Mouse (Mus musculus) limb, embryonic 13.5 days (tissue): Measurements from ENCODE around the gene Olfr878. TPM values are rescaled to one million over a fixed set of nuclear protein-coding genes. Genes with fewer than 3 reads are reported as not detected.

ENCODE experiments used
- ATAC-seq: fragments of 200-750 bp; cut with Nextera tagmentation; 2 replicates; pipeline ENCODE4 v1.8.0; 2017; ENCODE audit warnings: low read depth, moderate number of reproducible peaks, moderate TSS enrichment; ENCODE audit not compliant: low FRiP score
- H3K27ac ChIP-seq: fragments of 300-500 bp; sonication (generic); 2 replicates; pipeline ENCODE4 v1.5.1; 2015; ENCODE audit warnings: inconsistent platforms, mild to moderate bottlenecking, moderate library complexity
- H3K27me3 ChIP-seq: fragments of 300-500 bp; sonication (generic); 2 replicates; pipeline ENCODE4 v1.6.1; 2015; ENCODE audit warnings: mild to moderate bottlenecking, inconsistent platforms
- H3K36me3 ChIP-seq: fragments of 300-500 bp; sonication (generic); 2 replicates; pipeline ENCODE4 v1.6.1; 2015; ENCODE audit warnings: inconsistent platforms, mild to moderate bottlenecking, moderate library complexity
- H3K4me1 ChIP-seq: fragments of 300-500 bp; sonication (generic); 2 replicates; pipeline ENCODE4 v1.6.1; 2015; ENCODE audit warnings: inconsistent platforms
- H3K4me2 ChIP-seq: fragments of 300-500 bp; sonication (generic); replicated peaks from 2 replicates; pipeline ENCODE4 v1.6.1; 2015; ENCODE audit warnings: inconsistent platforms, mild to moderate bottlenecking, moderate library complexity
- H3K4me3 ChIP-seq: fragments of 300-500 bp; sonication (generic); 2 replicates; pipeline ENCODE4 v1.5.1; 2015; ENCODE audit warnings: moderate library complexity, mild to moderate bottlenecking, inconsistent platforms
- H3K9ac ChIP-seq: fragments of 300-500 bp; sonication (generic); 2 replicates; pipeline ENCODE4 v1.6.1; 2015; ENCODE audit warnings: mild to moderate bottlenecking, inconsistent platforms
- H3K9me3 ChIP-seq: fragments of 300-500 bp; sonication (generic); 2 replicates; pipeline ENCODE4 v1.6.1; 2016; ENCODE audit warnings: inconsistent platforms
- WGBS: fragments of 180-500 bp; shearing (Covaris S2); methylation state at CpG from one replicate; pipeline ENCODE4 v1.1.7; 2015; 5-methylcytosine and 5-hydroxymethylcytosine counted together
- polyA plus RNA-seq: library from polyadenylated mRNA; unstranded; fragments of >200 nt; fragmentation: Nextera tagmentation; extraction: Ambion mirVana; gene quantifications from 2 replicates; pipeline ENCODE4 v1.2.1, GENCODE M21; 2015

The Olfr878 gene
- not detected in 2 replicates for polyA plus RNA-seq

GRCm38 (mm10) chr9:37917540-37917939 lies at the start of gene Olfr878:
TSS of gene Olfr878 (plus strand) at chr9:37917840.
- Histone ChIP-seq H3K4me3 (no peak within 1 kb of the TSS), H3K9me3 (no peaks in the 10 kb centered on the region), H3K4me1 (no peaks in the 10 kb centered on the region), H3K4me2 (no peak within 1 kb of the TSS), H3K9ac (no peak within 1 kb of the TSS), H3K27ac (no peak within 1 kb of the TSS), H3K36me3 (no peaks in the 10 kb centered on the region), H3K27me3 (no peaks in the 10 kb centered on the region)
- ATAC-seq: no peak
- WGBS: 84% methylated on average over 2 of the region's 2 CpGs

GRCm38 (mm10) chr9:37870246-37870645 lies 47.4 kb upstream of the Olfr878 start:
- no peaks in the 10 kb centered on the region for H3K4me1 ChIP-seq
- no peaks in the 10 kb centered on the region for H3K36me3 ChIP-seq
- H3K4me2 ChIP-seq: no peak overlapping the region
- no peak overlapping the region for H3K27ac ChIP-seq
- H3K4me3 ChIP-seq: no peak overlapping the region
- H3K9me3 ChIP-seq: no peaks in the 10 kb centered on the region
- H3K9ac ChIP-seq: no peak overlapping the region
- WGBS: 52% methylated on average over 1 of the region's 1 CpGs
- no peak for ATAC-seq
- H3K27me3 ChIP-seq: no peaks in the 10 kb centered on the region

- no peaks in the 10 kb centered on the region for H3K4me1 ChIP-seq
- no peak overlapping the region for H3K4me2 ChIP-seq
- no peaks in the 10 kb centered on the region for H3K27me3 ChIP-seq
- ATAC-seq: no peak
- H3K9ac ChIP-seq: no peak overlapping the region
- no peaks in the 10 kb centered on the region for H3K36me3 ChIP-seq
- no peaks in the 10 kb centered on the region for H3K9me3 ChIP-seq
- H3K27ac ChIP-seq: no peak overlapping the region
- H3K4me3 ChIP-seq: no peak overlapping the region
- 69% methylated on average over 1 of the region's 1 CpGs for WGBS
These were observed 46.5 kb upstream of the Olfr878 start for GRCm38 (mm10) chr9:37871097-37871496.

- WGBS: 57% methylated on average over 1 of the region's 1 CpGs
These were observed 46.1 kb upstream of the Olfr878 start for GRCm38 (mm10) chr9:37871536-37871935.

GRCm38 (mm10) chr9:37890960-37891359 lies 26.7 kb upstream of the Olfr878 start:
- no peaks in the 10 kb centered on the region for H3K27me3 ChIP-seq
- H3K27ac ChIP-seq: no peak overlapping the region
- no peak overlapping the region for H3K4me2 ChIP-seq
- H3K9ac ChIP-seq: no peak overlapping the region
- H3K4me1 ChIP-seq: no peaks in the 10 kb centered on the region
- ATAC-seq: no peak
- 43% methylated on average over 2 of the region's 2 CpGs for WGBS
- no peaks in the 10 kb centered on the region for H3K36me3 ChIP-seq
- H3K4me3 ChIP-seq: no peak overlapping the region
- no peaks in the 10 kb centered on the region for H3K9me3 ChIP-seq

More at GRCm38 (mm10) chr9:37871536-37871935, 46.1 kb upstream of the Olfr878 start:
- no peak overlapping the region for H3K27ac ChIP-seq
- H3K4me2 ChIP-seq: no peak overlapping the region
- no peak for ATAC-seq
- no peaks in the 10 kb centered on the region for H3K27me3 ChIP-seq
- H3K36me3 ChIP-seq: no peaks in the 10 kb centered on the region
- no peak overlapping the region for H3K9ac ChIP-seq
- H3K9me3 ChIP-seq: no peaks in the 10 kb centered on the region
- no peak overlapping the region for H3K4me3 ChIP-seq
- no peaks in the 10 kb centered on the region for H3K4me1 ChIP-seq

GRCm38 (mm10) chr9:37896661-37897060 lies 21.0 kb upstream of the Olfr878 start, which contains the start of gene Olfr145:
TSS of gene Olfr145 (plus strand) at chr9:37896724.
- Histone ChIP-seq H3K27ac (no peak within 1 kb of the TSS), H3K9me3 (no peaks in the 10 kb centered on the region), H3K4me2 (no peak within 1 kb of the TSS), H3K36me3 (no peaks in the 10 kb centered on the region), H3K4me3 (no peak within 1 kb of the TSS), H3K9ac (no peak within 1 kb of the TSS), H3K27me3 (no peaks in the 10 kb centered on the region), H3K4me1 (no peaks in the 10 kb centered on the region)
- WGBS: 74% methylated on average over 2 of the region's 2 CpGs
- no peak for ATAC-seq

GRCm38 (mm10) chr9:37905555-37905954 lies 12.1 kb upstream of the Olfr878 start:
- ATAC-seq: no peak
- no peaks in the 10 kb centered on the region for H3K9me3 ChIP-seq
- H3K9ac ChIP-seq: no peak overlapping the region

GRCm38 (mm10) chr9:37918018-37918417 lies 378 bp downstream of the Olfr878 start:
- ATAC-seq: no peak
- H3K27me3 ChIP-seq: no peaks in the 10 kb centered on the region
- 32% methylated on average over 1 of the region's 1 CpGs for WGBS
- no peaks in the 10 kb centered on the region for H3K9me3 ChIP-seq
- H3K4me2 ChIP-seq: no peak overlapping the region
- no peak overlapping the region for H3K4me3 ChIP-seq
- H3K4me1 ChIP-seq: no peaks in the 10 kb centered on the region
- no peak overlapping the region for H3K27ac ChIP-seq
- H3K36me3 ChIP-seq: no peaks in the 10 kb centered on the region
- H3K9ac ChIP-seq: no peak overlapping the region

More at GRCm38 (mm10) chr9:37905555-37905954, 12.1 kb upstream of the Olfr878 start:
- no peak overlapping the region for H3K4me3 ChIP-seq
- H3K36me3 ChIP-seq: no peaks in the 10 kb centered on the region
- no peaks in the 10 kb centered on the region for H3K27me3 ChIP-seq
- WGBS: 69% methylated on average over 3 of the region's 3 CpGs
- H3K4me1 ChIP-seq: no peaks in the 10 kb centered on the region
- H3K4me2 ChIP-seq: no peak overlapping the region
- H3K27ac ChIP-seq: no peak overlapping the region

GRCm38 (mm10) chr9:37924194-37924593 lies 6.6 kb downstream of the Olfr878 start:
- Histone ChIP-seq H3K27ac (no peak overlapping the region), H3K27me3 (no peaks in the 10 kb centered on the region), H3K9ac (no peak overlapping the region), H3K36me3 (no peaks in the 10 kb centered on the region), H3K4me1 (no peaks in the 10 kb centered on the region), H3K4me2 (no peak overlapping the region), H3K4me3 (no peak overlapping the region), H3K9me3 (no peaks in the 10 kb centered on the region)
- ATAC-seq: no peak
- 79% methylated on average over 5 of the region's 5 CpGs for WGBS

GRCm38 (mm10) chr9:37925445-37925844 lies 7.8 kb downstream of the Olfr878 start:
- WGBS: 27% methylated on average over 2 of the region's 2 CpGs
- peak; percentile 72; the same call in 1 of the 2 replicates for ATAC-seq

GRCm38 (mm10) chr9:37926019-37927013 lies 8.7 kb downstream of the Olfr878 start:
- Histone ChIP-seq H3K9me3 (no peaks in the 10 kb centered on the region), H3K4me2 (no peak overlapping the region), H3K4me3 (no peak overlapping the region), H3K27ac (no peak overlapping the region), H3K4me1 (no peaks in the 10 kb centered on the region), H3K36me3 (no peaks in the 10 kb centered on the region), H3K27me3 (no peaks in the 10 kb centered on the region), H3K9ac (no peak overlapping the region)
- WGBS: 69% methylated on average over 3 of the region's 3 CpGs
- no peak for ATAC-seq

More at GRCm38 (mm10) chr9:37925445-37925844, 7.8 kb downstream of the Olfr878 start:
- no peak overlapping the region for H3K4me2 ChIP-seq
- no peak overlapping the region for H3K27ac ChIP-seq
- no peak overlapping the region for H3K4me3 ChIP-seq
- H3K27me3 ChIP-seq: no peaks in the 10 kb centered on the region
- no peaks in the 10 kb centered on the region for H3K4me1 ChIP-seq
- no peaks in the 10 kb centered on the region for H3K9me3 ChIP-seq
- no peak overlapping the region for H3K9ac ChIP-seq
- no peaks in the 10 kb centered on the region for H3K36me3 ChIP-seq

GRCm38 (mm10) chr9:37932519-37932918 lies 14.9 kb downstream of the Olfr878 start:
- H3K4me3 ChIP-seq: no peak overlapping the region
- no peaks in the 10 kb centered on the region for H3K27me3 ChIP-seq
- H3K27ac ChIP-seq: no peak overlapping the region
- peak; percentile 77; the same call in 1 of the 2 replicates for ATAC-seq
- no peaks in the 10 kb centered on the region for H3K4me1 ChIP-seq
- WGBS: 8% methylated on average over 11 of the region's 11 CpGs
- no peak overlapping the region for H3K9ac ChIP-seq
- no peaks in the 10 kb centered on the region for H3K9me3 ChIP-seq
- H3K36me3 ChIP-seq: no peaks in the 10 kb centered on the region
- H3K4me2 ChIP-seq: no peak overlapping the region
